Mouse (Mus musculus): ENCODE measurements around the gene Prcd. TPM values are rescaled to one million over a fixed set of nuclear protein-coding genes. Genes with fewer than 3 reads are reported as not detected.
"Not testable (repeated sequence)": the region's sequence is repeated elsewhere in the genome, so short reads cannot be mapped to it uniquely, and the experiment has no call there.

Gene Prcd
- polyA plus RNA-seq, 1 experiment from 2014 or later, result 1.6 TPM

- 48% methylated on average over 12 of the region's 12 CpGs for WGBS
- H3K9me3 ChIP-seq (replicated peaks; ENCODE audit: control insufficient read depth, low read length), result no peaks in the 10 kb centered on the region
- no peak overlapping the region for H3K9ac ChIP-seq (ENCODE audit: low read length)
- no peak overlapping the region for H3K4me2 ChIP-seq (ENCODE audit: low read depth, low read length)
- H3K27me3 ChIP-seq (ENCODE audit: control insufficient read depth, insufficient read depth, low read length), result no peaks in the 10 kb centered on the region
- no peak overlapping the region for H3K4me3 ChIP-seq (replicated peaks; ENCODE audit: low read length)
- no peak for ATAC-seq (ENCODE audit: insufficient read depth, low FRiP score)
- no peaks in the 10 kb centered on the region for H3K36me3 ChIP-seq (ENCODE audit: control insufficient read depth, insufficient read depth, low read length)
- H3K27ac ChIP-seq (ENCODE audit: low read length), result no peak overlapping the region
- H3K4me1 ChIP-seq (ENCODE audit: control insufficient read depth, insufficient read depth, low read length), result no peaks in the 10 kb centered on the region
These were observed 23.0 kb upstream of the Prcd start for GRCm38 (mm10) chr11:116630171-116630965.

GRCm38 (mm10) chr11:116632962-116633361, 20.4 kb upstream of the Prcd start:
- H3K27ac ChIP-seq (ENCODE audit: low read length), result peak overlapping the region; percentile 11
- 60% methylated on average over 10 of the region's 10 CpGs for WGBS

GRCm38 (mm10) chr11:116636607-116637006, 16.7 kb upstream of the Prcd start:
- not testable (repeated sequence) for H3K4me1 ChIP-seq (ENCODE audit: control insufficient read depth, insufficient read depth, low read length); H3K27ac ChIP-seq (ENCODE audit: low read length); H3K36me3 ChIP-seq (ENCODE audit: control insufficient read depth, insufficient read depth, low read length); ATAC-seq (ENCODE audit: insufficient read depth, low FRiP score); H3K9me3 ChIP-seq (replicated peaks; ENCODE audit: control insufficient read depth, low read length); H3K27me3 ChIP-seq (ENCODE audit: control insufficient read depth, insufficient read depth, low read length); H3K4me2 ChIP-seq (ENCODE audit: low read depth, low read length); H3K9ac ChIP-seq (ENCODE audit: low read length); H3K4me3 ChIP-seq (replicated peaks; ENCODE audit: low read length)
- WGBS, result 73% methylated on average over 8 of the region's 8 CpGs

More at GRCm38 (mm10) chr11:116632962-116633361, 20.4 kb upstream of the Prcd start:
- Histone ChIP-seq H3K4me3 (replicated peaks; ENCODE audit: low read length) (no peak overlapping the region), H3K27me3 (ENCODE audit: control insufficient read depth, insufficient read depth, low read length) (no peaks in the 10 kb centered on the region), H3K4me2 (ENCODE audit: low read depth, low read length) (no peak overlapping the region), H3K4me1 (ENCODE audit: control insufficient read depth, insufficient read depth, low read length) (no peaks in the 10 kb centered on the region), H3K9me3 (replicated peaks; ENCODE audit: control insufficient read depth, low read length) (no peaks in the 10 kb centered on the region), H3K9ac (ENCODE audit: low read length) (no peak overlapping the region), H3K36me3 (ENCODE audit: control insufficient read depth, insufficient read depth, low read length) (no peaks in the 10 kb centered on the region)
- ATAC-seq (ENCODE audit: insufficient read depth, low FRiP score), result no peak

- Histone ChIP-seq H3K9ac (ENCODE audit: low read length) (no peak overlapping the region), H3K27me3 (ENCODE audit: control insufficient read depth, insufficient read depth, low read length) (no peaks in the 10 kb centered on the region), H3K9me3 (replicated peaks; ENCODE audit: control insufficient read depth, low read length) (no peaks in the 10 kb centered on the region), H3K27ac (ENCODE audit: low read length) (no peak overlapping the region), H3K36me3 (ENCODE audit: control insufficient read depth, insufficient read depth, low read length) (no peaks in the 10 kb centered on the region), H3K4me1 (ENCODE audit: control insufficient read depth, insufficient read depth, low read length) (peaks cover 21% of the 10 kb centered on the region; the same call in 1 of the 2 replicates), H3K4me2 (ENCODE audit: low read depth, low read length) (no peak overlapping the region), H3K4me3 (replicated peaks; ENCODE audit: low read length) (no peak overlapping the region)
- no peak for ATAC-seq (ENCODE audit: insufficient read depth, low FRiP score)
- 40% methylated on average over 5 of the region's 5 CpGs for WGBS
These were observed 12.2 kb upstream of the Prcd start for GRCm38 (mm10) chr11:116641168-116641567.

GRCm38 (mm10) chr11:116641731-116642130, 11.6 kb upstream of the Prcd start:
- Histone ChIP-seq H3K27ac (ENCODE audit: low read length) (no peak overlapping the region), H3K9ac (ENCODE audit: low read length) (no peak overlapping the region), H3K4me1 (ENCODE audit: control insufficient read depth, insufficient read depth, low read length) (peaks cover 24% of the 10 kb centered on the region; the same call in 1 of the 2 replicates), H3K9me3 (replicated peaks; ENCODE audit: control insufficient read depth, low read length) (no peaks in the 10 kb centered on the region), H3K27me3 (ENCODE audit: control insufficient read depth, insufficient read depth, low read length) (no peaks in the 10 kb centered on the region; the same call in 1 of the 2 replicates), H3K4me2 (ENCODE audit: low read depth, low read length) (no peak overlapping the region), H3K4me3 (replicated peaks; ENCODE audit: low read length) (no peak overlapping the region), H3K36me3 (ENCODE audit: control insufficient read depth, insufficient read depth, low read length) (no peaks in the 10 kb centered on the region)
- ATAC-seq (ENCODE audit: insufficient read depth, low FRiP score), result no peak
- WGBS, result 71% methylated on average over 3 of the region's 3 CpGs

GRCm38 (mm10) chr11:116642681-116643578, 10.4 kb upstream of the Prcd start:
- H3K9ac ChIP-seq (ENCODE audit: low read length), result no peak overlapping the region; the same call in 1 of the 2 replicates
- peaks cover 35% of the 10 kb centered on the region for H3K4me1 ChIP-seq (ENCODE audit: control insufficient read depth, insufficient read depth, low read length)
- no peaks in the 10 kb centered on the region; the same call in 1 of the 2 replicates for H3K27me3 ChIP-seq (ENCODE audit: control insufficient read depth, insufficient read depth, low read length)
- no peak overlapping the region for H3K27ac ChIP-seq (ENCODE audit: low read length)
- H3K9me3 ChIP-seq (replicated peaks; ENCODE audit: control insufficient read depth, low read length), result no peaks in the 10 kb centered on the region
- H3K36me3 ChIP-seq (ENCODE audit: control insufficient read depth, insufficient read depth, low read length), result no peaks in the 10 kb centered on the region
- ATAC-seq (ENCODE audit: insufficient read depth, low FRiP score), result no peak; the same call in 1 of the 2 replicates
- no peak overlapping the region for H3K4me3 ChIP-seq (replicated peaks; ENCODE audit: low read length)
- 27% methylated on average over 14 of the region's 14 CpGs for WGBS
- peak overlapping the region; percentile 36 for H3K4me2 ChIP-seq (ENCODE audit: low read depth, low read length)

GRCm38 (mm10) chr11:116643579-116644224, 9.6 kb upstream of the Prcd start:
- 16% methylated on average over 19 of the region's 19 CpGs for WGBS
- Histone ChIP-seq H3K4me2 (ENCODE audit: low read depth, low read length) (peak overlapping the region; percentile 36), H3K4me3 (replicated peaks; ENCODE audit: low read length) (no peak overlapping the region), H3K27ac (ENCODE audit: low read length) (peak overlapping the region; percentile 10; the same call in 1 of the 2 replicates), H3K36me3 (ENCODE audit: control insufficient read depth, insufficient read depth, low read length) (no peaks in the 10 kb centered on the region), H3K9ac (ENCODE audit: low read length) (no peak overlapping the region; the same call in 1 of the 2 replicates), H3K4me1 (ENCODE audit: control insufficient read depth, insufficient read depth, low read length) (peaks cover 43% of the 10 kb centered on the region), H3K9me3 (replicated peaks; ENCODE audit: control insufficient read depth, low read length) (no peaks in the 10 kb centered on the region), H3K27me3 (ENCODE audit: control insufficient read depth, insufficient read depth, low read length) (no peaks in the 10 kb centered on the region; the same call in 1 of the 2 replicates)
- no peak for ATAC-seq (ENCODE audit: insufficient read depth, low FRiP score)

- no peak overlapping the region for H3K4me2 ChIP-seq (ENCODE audit: low read depth, low read length)
- WGBS, result 54% methylated on average over 21 of the region's 21 CpGs
- peak overlapping the region; percentile 32; the same call in 1 of the 2 replicates for H3K9ac ChIP-seq (ENCODE audit: low read length)
- H3K27ac ChIP-seq (ENCODE audit: low read length), result peak overlapping the region; percentile 10; the same call in 1 of the 2 replicates
- no peak for ATAC-seq (ENCODE audit: insufficient read depth, low FRiP score)
- no peak overlapping the region for H3K4me3 ChIP-seq (replicated peaks; ENCODE audit: low read length)
- H3K9me3 ChIP-seq (replicated peaks; ENCODE audit: control insufficient read depth, low read length), result no peaks in the 10 kb centered on the region
- H3K36me3 ChIP-seq (ENCODE audit: control insufficient read depth, insufficient read depth, low read length), result no peaks in the 10 kb centered on the region
- H3K4me1 ChIP-seq (ENCODE audit: control insufficient read depth, insufficient read depth, low read length), result peaks cover 51% of the 10 kb centered on the region
- H3K27me3 ChIP-seq (ENCODE audit: control insufficient read depth, insufficient read depth, low read length), result no peaks in the 10 kb centered on the region; the same call in 1 of the 2 replicates
These were observed 8.9 kb upstream of the Prcd start for GRCm38 (mm10) chr11:116644225-116645112.

Data from stomach, embryonic 16.5 days (tissue).